Comparison of ENCODE assay signal across 26 mouse cellular contexts in genomic region chr17:85266831-85267422, GRCm38 (mm10).
"Had no signal": no experiment of that assay in that cellular context is flagged by ENCODE, and none has a peak within 500 bp of the region (broad histone marks: within the 10 kb centered on the region; RNA-seq: fewer than 3 reads in every experiment).

No protein-coding gene starts in this region.

- H3K4me1 ChIP-seq: heart, embryonic 13.5 days; heart, embryonic 15.5 days; kidney, embryonic 15.5 days; liver, embryonic 12.5 days had no signal

- H3K4me3 ChIP-seq: heart, embryonic 13.5 days; heart, embryonic 15.5 days; hindbrain, embryonic 13.5 days; hindbrain, embryonic 15.5 days; kidney, embryonic 15.5 days; limb, embryonic 12.5 days; limb, embryonic 15.5 days; liver, embryonic 12.5 days had no signal

- H3K9me3 ChIP-seq: heart, embryonic 13.5 days; heart, embryonic 15.5 days; hindbrain, embryonic 13.5 days; hindbrain, embryonic 15.5 days; kidney, embryonic 15.5 days; limb, embryonic 12.5 days; limb, embryonic 15.5 days; liver, embryonic 12.5 days had no signal

- H3K9ac ChIP-seq: heart, embryonic 13.5 days; heart, embryonic 15.5 days; hindbrain, embryonic 13.5 days; hindbrain, embryonic 15.5 days; kidney, embryonic 15.5 days; limb, embryonic 12.5 days; limb, embryonic 15.5 days; liver, embryonic 12.5 days; liver, embryonic 14.5 days had no signal

- ATAC-seq: hindbrain, postnatal 0 days; intestine, embryonic 16.5 days; liver, embryonic 12.5 days had no signal

- H3K36me3 ChIP-seq: heart, embryonic 13.5 days; heart, embryonic 15.5 days; hindbrain, embryonic 13.5 days; hindbrain, embryonic 15.5 days; kidney, embryonic 15.5 days; limb, embryonic 12.5 days; limb, embryonic 15.5 days; liver, embryonic 12.5 days had no signal

- H3K27ac ChIP-seq: heart, embryonic 13.5 days; heart, embryonic 15.5 days; hindbrain, embryonic 13.5 days; hindbrain, embryonic 15.5 days; hindbrain, postnatal 0 days; kidney, embryonic 15.5 days; kidney, postnatal 0 days; limb, embryonic 12.5 days; limb, embryonic 15.5 days; liver, embryonic 12.5 days; liver, embryonic 14.5 days had no signal

- DNase-seq: gastrocnemius, postnatal 14 days; gastrocnemius, postnatal 36 days; heart, postnatal 14 days; heart, postnatal 36 days; kidney, adult 11 months; kidney, adult 2 months; kidney, adult 9 months; kidney, postnatal 14 days; kidney, postnatal 36 days; layer of hippocampus, adult 9-11 months; layer of hippocampus, postnatal 36 days; left cerebral cortex, postnatal 4 days; lung, adult 18-20 months had no signal

- H3K4me2 ChIP-seq: heart, embryonic 11.5 days; heart, embryonic 13.5 days; heart, embryonic 15.5 days; hindbrain, embryonic 13.5 days; hindbrain, embryonic 15.5 days; kidney, embryonic 15.5 days; limb, embryonic 12.5 days; limb, embryonic 15.5 days; liver, embryonic 12.5 days had no signal

- H3K27me3 ChIP-seq: heart, embryonic 13.5 days; heart, embryonic 15.5 days; hindbrain, embryonic 13.5 days; kidney, embryonic 15.5 days; limb, embryonic 12.5 days; limb, embryonic 15.5 days; liver, embryonic 12.5 days had no signal
